Mouse (Mus musculus) frontal cortex, adult 2 months (tissue): ENCODE data around the gene Gmfb. TPM values are rescaled to one million over a fixed set of nuclear protein-coding genes. Genes with fewer than 3 reads are reported as not detected.

Experiments used
- polyA plus RNA-seq: library from polyadenylated mRNA; depleted of rRNA; stranded (reverse); fragments of >200 nt; gene quantifications from 2 replicates; pipeline ENCODE4 v1.2.3, GENCODE M21; 2012; rRNA removed

Gene Gmfb
- polyA plus RNA-seq, 1 experiment, result 90.7 TPM

Other genes starting within 250 kb of the Gmfb start
- gene Cdkn3, start 61.7 kb downstream of the Gmfb start, polyA plus RNA-seq, result 0.70 and 0.97 TPM in 2 replicates
- 105 and 117 TPM in 2 replicates for gene Cnih1, start 33.8 kb downstream of the Gmfb start, polyA plus RNA-seq
- gene Cgrrf1, start 9.9 kb upstream of the Gmfb start, polyA plus RNA-seq, result 33.4 and 38.2 TPM in 2 replicates
- 12.7 and 13.3 TPM in 2 replicates for gene Samd4, start 60.6 kb upstream of the Gmfb start, polyA plus RNA-seq